Mouse (Mus musculus) left cerebral cortex, postnatal 4 days (tissue): ENCODE measurements around the gene Pcyox1. TPM values are rescaled to one million over a fixed set of nuclear protein-coding genes. Genes with fewer than 3 reads are reported as not detected.
A peak's percentile ranks its signal among the peaks of the same experiment; 100 is the strongest.

Source experiments
- DNase-seq: peaks from one replicate; pipeline ENCODE4 v3.0.0-alpha.2; 2022
- intact Hi-C: fragments of 180-260 bp; cut with DNase I; formaldehyde crosslinking; loops from one replicate; pipeline ENCODE4 v1.15.1; 2025
- total RNA-seq, 2 experiments: library from RNA; stranded (reverse); gene quantifications; 2 replicates each; pipeline ENCODE4 v1.2.3; 2021

Gene Pcyox1
- total RNA-seq, result 100 to 1,000 TPM; 105 to 113 TPM

DNA sequence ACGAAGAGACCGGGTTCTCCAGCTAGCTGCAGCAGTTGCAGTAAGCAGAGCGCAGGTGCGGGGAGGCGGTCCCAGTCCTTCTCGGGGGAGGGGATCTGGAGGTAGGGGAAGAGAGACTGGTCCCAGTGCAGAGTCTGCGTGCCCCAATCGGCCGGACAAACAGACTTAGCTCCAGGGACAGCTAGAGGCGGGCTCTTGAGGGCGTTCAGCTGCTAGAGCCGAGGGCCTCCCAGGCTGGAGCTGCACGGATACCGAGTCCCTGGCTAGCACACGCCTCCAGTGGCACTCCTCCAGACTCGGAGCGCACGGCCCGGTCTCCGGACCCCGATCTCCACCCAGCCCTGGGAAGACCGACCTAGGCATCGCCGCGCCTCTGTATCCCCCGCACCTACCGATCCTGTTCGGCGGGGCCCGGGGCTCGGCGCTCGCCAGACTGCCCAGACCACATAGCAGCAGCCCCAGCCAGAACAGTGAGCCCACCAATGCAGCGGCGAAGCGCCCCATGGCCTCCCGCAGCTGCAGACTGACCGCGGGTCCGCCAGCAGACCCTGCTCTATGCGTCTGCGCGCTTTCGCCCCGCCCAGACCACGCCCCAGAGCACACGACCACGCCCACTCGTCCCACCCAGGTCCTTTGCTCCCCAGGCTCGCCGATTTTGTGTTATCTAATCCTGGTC lies at the start of gene Pcyox1:
TSS of gene Pcyox1 (minus strand) at position 574 of the 676 bp plus-strand sequence.
- intact Hi-C loops, result no loop called here
- peak; percentile 91 for DNase-seq

DNA sequence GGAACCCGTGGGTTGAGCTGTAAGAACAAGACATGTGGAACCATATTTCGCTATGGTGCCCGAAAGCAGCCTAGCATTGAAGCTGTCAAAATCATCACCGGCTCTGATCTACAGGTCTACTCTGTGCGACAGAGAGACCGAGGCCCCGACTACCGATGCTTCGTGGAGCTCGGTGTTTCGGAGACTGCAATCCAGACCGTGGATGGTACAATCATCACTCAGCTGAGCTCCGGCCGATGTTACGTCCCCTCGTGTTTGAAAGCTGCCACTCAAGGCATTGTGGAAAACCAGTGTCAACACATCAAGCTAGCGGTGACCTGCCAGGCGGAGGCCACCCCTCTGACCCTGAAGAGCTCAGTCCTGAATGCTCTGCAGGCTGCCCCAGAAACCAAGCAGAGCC lies 48.6 kb upstream of the Pcyox1 start:
- intact Hi-C loops, result no loop called here
- DNase-seq, result no peak

GRCm38 (mm10) chr6:86441571-86441970 lies 44.6 kb upstream of the Pcyox1 start:
- no peak for DNase-seq
- intact Hi-C loops, result no loop called here

DNA sequence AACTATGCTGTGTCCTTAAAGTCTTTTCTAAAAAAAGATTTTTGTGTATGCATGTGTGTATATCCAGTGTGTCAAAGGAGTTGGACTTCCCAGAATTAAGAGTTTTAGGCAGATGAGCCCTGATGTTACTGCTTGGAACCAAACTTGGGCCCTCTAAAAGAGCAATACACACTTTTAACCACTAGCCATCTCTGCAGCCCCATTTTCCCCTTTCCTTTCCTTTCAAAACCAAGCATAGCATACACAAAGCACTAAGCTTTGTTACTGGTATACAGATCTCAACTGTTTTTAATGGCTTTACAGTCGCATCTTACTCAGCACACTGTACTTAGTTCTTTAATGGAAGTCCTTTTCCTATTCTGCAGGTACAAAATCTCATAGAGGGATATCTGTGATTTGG lies 42.6 kb upstream of the Pcyox1 start:
- intact Hi-C loops, result loop anchor here (10.0 kb wide), 1 partner anchor 235 kb away; no protein-coding TSS in a partner anchor
- no peak for DNase-seq

DNA sequence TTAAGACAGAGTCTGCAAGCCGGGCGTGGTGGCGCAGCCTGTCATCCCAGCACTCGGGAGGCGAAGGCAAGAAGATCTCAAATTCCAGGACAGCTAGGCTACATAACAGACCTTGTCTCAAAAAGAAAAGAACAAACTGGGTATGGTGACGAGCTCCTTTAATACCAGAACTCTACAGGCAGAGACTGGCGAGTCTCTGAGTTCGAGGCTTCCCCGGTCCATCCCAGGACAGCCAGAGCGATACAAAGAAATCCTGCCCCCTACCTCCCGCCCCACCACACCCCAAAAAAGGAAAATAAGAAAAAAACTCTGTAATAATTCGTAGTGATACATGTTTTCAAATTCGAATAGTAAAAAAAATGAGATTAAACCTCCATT lies 42.2 kb upstream of the Pcyox1 start:
- no peak for DNase-seq
- intact Hi-C loops, result loop anchor here (10.0 kb wide), 1 partner anchor 236 kb away; no protein-coding TSS in a partner anchor

DNA sequence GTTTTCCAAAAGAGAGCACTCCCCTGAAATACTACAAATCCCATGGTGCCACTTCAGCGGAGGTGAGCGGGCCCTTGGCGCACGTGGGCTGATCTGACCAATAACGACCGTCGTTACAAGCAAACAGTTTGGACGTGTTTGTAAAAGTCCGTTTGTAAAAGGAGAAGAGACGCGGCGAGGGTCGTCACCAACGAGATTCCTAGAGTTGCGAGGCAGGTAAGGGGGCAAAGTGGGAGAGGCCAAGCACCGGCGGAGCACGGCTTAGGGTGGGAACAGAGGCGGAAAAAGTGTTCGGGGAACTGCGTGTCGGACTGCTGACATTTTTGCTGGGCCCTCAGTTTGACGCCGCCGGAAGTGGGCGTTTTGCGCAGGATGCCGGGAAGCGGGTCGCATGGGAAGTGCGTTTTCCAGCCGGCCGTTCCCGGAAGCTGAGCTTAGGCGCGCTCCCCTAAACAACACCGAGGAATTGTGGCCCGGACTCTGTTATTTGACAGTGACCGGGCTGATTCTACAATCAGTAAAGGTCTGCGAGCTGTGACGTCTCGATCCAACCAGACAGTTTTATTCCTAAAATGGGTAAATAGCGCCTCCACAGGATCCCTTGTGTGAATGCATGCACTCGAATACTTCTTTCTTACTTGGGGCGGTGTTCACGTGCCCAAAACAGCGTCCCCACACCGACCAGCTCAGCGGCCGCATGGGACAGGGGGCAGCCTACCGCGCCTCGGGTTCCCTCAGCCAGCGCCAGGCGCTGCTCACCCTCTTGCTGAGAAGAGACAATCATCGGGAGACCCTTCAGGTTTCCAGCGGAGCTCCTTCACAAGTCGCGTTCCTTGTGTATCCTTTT lies 41.5 kb upstream of the Pcyox1 start, which contains the start of gene C87436:
TSS of gene C87436 (plus strand) at position 103 of the 847 bp plus-strand sequence.
- intact Hi-C loops, result loop anchor here (10.0 kb wide), 1 partner anchor 236 kb away; no protein-coding TSS in a partner anchor

DNA sequence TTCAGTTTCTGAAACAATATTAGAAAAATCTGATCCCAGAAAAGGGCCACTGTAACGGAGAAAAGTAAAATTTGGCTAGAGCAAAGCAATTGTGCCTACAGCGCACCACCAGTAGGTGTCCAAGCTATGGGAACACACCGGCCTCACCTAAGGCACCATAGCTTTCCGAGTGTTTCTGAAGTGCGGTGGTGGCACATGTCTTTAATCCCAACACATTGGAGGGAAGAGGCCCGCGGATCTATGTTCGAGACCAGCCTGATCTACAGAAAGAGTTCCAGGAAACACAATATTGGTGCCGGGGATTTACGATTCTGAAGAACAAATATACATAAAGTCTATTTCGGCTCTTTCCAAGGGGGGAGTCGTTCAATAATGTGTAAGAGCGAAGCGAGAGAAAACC lies 40.8 kb upstream of the Pcyox1 start:
- DNase-seq, result peak; percentile 40

More for the DNA sequence above, 41.5 kb upstream of the Pcyox1 start, which contains the start of gene C87436:
- peak; percentile 94 for DNase-seq

DNA sequence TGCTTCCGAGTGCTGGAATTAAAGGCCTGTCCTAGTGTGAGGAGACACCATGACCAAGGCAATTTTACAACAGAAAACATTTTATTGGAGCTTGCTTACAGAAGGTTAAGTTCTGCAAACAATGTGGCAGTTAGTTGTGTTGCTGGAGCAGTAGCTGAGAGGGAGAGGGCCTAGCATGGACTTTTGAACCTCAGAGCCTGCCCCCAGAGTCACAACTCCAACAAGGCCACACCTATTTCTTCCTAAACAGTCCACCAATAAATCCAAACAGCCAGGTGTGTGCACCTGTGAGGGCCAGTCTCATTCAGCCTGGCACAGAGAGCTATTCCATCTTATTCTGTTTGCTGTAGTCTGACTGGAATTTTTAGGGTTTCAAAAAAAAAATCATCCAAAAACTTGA lies 36.7 kb upstream of the Pcyox1 start:
- intact Hi-C loops, result loop anchor here (10.0 kb wide), 1 partner anchor 241 kb away; no protein-coding TSS in a partner anchor
- DNase-seq, result no peak

More for the DNA sequence above, 40.8 kb upstream of the Pcyox1 start:
- intact Hi-C loops, result loop anchor here (10.0 kb wide), 1 partner anchor 237 kb away; no protein-coding TSS in a partner anchor

DNA sequence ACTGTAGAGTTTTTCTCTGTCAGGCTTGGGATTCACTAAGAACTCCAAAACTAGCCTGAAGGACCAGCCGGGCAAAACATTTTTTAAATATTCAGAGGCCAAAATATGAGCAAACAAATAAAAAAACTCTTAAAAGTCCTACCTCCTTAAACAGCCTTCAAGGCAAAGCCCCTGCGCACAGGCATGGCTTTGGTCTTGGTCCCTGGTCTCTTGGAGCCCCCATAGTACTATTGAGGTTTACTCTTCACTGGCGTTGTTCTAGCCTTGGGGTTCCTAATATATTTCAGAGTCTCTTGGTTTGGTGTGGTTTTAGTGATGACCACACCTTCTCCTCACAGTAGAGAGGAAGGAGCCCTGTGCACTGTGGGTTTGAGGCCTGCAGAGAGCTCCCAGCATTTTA lies 34.6 kb upstream of the Pcyox1 start:
- DNase-seq, result no peak
- intact Hi-C loops, result loop anchor here (10.0 kb wide), 1 partner anchor 243 kb away; no protein-coding TSS in a partner anchor

DNA sequence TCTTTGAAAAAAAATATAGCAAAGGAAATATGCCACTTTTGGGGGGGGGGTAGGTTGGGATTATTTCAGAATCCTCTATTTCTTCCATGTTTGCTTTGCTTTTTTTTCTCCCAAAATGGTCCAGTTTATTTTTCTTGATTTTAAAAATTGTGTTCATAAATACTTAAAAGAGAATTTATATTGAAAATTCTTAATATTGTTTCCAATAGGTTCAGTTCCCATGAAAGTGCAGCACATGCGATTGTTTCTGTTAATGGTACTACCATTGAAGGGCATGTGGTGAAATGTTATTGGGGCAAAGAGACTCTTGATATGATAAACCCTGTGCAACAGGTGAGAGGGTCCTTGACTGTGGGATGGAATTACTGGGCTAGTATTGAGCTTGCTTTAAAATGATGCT lies 29.4 kb upstream of the Pcyox1 start, which contains the start of gene Gm44790:
TSS of gene Gm44790 (plus strand) at position 301 of the 400 bp plus-strand sequence.
- intact Hi-C loops, result no loop called here
- no peak for DNase-seq

- no peak for DNase-seq
- intact Hi-C loops, result no loop called here
Measured at GRCm38 (mm10) chr6:86420491-86420890, 23.5 kb upstream of the Pcyox1 start.

GRCm38 (mm10) chr6:86419239-86419638 lies 22.3 kb upstream of the Pcyox1 start:
- intact Hi-C loops, result no loop called here
- DNase-seq, result no peak

DNA sequence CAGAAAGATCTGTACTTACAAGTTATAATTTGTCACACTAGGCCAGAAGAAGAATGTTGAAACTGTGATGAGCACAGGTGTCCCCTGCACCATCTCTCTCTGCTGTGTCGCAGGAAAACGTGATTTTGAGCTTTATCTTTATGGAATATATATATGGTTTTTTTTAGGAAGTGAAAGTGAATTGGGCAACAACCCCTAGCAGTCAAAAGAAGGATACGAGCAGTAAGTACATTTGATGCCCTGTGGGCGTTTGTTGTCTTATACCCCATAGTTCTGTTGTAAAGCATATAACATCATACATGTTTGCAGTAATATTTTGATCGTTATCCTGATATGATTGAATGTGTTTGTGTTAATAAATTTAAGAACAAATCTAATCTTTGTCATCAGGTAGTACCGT lies 21.8 kb upstream of the Pcyox1 start:
- intact Hi-C loops, result no loop called here
- no peak for DNase-seq

DNA sequence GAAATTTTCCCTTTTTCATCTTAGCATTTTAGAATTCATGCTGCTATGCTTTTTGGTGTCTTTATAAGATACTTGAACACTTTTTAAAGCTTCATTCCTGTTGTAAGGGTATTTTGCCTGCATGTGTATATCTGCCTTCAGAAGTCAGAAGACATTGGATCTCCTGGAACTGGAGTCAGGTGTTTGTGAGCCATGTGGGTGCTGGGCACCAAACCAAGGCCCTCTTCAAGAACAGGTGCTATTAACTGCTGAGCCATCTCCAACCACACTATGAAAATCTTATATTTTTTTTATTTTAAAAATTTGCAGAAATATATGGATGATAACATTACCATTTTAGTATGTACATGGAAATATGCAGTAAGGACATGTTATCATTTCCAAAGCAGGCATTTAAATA lies 9.4 kb upstream of the Pcyox1 start:
- intact Hi-C loops, result no loop called here
- no peak for DNase-seq

- intact Hi-C loops, result no loop called here
- DNase-seq, result no peak
Measured at GRCm38 (mm10) chr6:86404996-86405395, 8.0 kb upstream of the Pcyox1 start.

GRCm38 (mm10) chr6:86404100-86404861 lies 7.3 kb upstream of the Pcyox1 start, which contains the start of gene Tia1:
Tia1 (plus strand) TSS chr6:86404219.
- DNase-seq, result peak; percentile 99
- intact Hi-C loops, result no loop called here

- intact Hi-C loops, result no loop called here
Measured at GRCm38 (mm10) chr6:86403728-86404099, 6.8 kb upstream of the Pcyox1 start.

GRCm38 (mm10) chr6:86402681-86403607 lies 6.0 kb upstream of the Pcyox1 start:
- intact Hi-C loops, result no loop called here

More at GRCm38 (mm10) chr6:86403728-86404099, 6.8 kb upstream of the Pcyox1 start:
- peak; percentile 86 for DNase-seq

GRCm38 (mm10) chr6:86400972-86401371 lies 4.0 kb upstream of the Pcyox1 start:
- intact Hi-C loops, result no loop called here
- DNase-seq, result peak; percentile 52

More at GRCm38 (mm10) chr6:86402681-86403607, 6.0 kb upstream of the Pcyox1 start:
- no peak for DNase-seq
